Mouse (Mus musculus) limb, embryonic 15.5 days (tissue): Measurements from ENCODE around the gene Dusp1. TPM values are rescaled to one million over a fixed set of nuclear protein-coding genes. Genes with fewer than 3 reads are reported as not detected.

ENCODE experiments used
- ATAC-seq: fragments of 200-750 bp; cut with Nextera tagmentation; 2 replicates; pipeline ENCODE4 v1.8.0; 2017; ENCODE audit warnings: low read depth, moderate TSS enrichment; ENCODE audit not compliant: insufficient number of reproducible peaks, low FRiP score, low TSS enrichment
- H3K27ac ChIP-seq: fragments of 300-500 bp; sonication (generic); 2 replicates; pipeline ENCODE4 v1.5.1; 2015; ENCODE audit warnings: moderate library complexity, mild to moderate bottlenecking, inconsistent platforms
- H3K27me3 ChIP-seq: fragments of 300-500 bp; sonication (generic); 2 replicates; pipeline ENCODE4 v1.6.1; 2015; ENCODE audit warnings: inconsistent platforms
- H3K36me3 ChIP-seq: fragments of 300-500 bp; sonication (generic); 2 replicates; pipeline ENCODE4 v1.6.1; 2015; ENCODE audit warnings: inconsistent platforms
- H3K4me1 ChIP-seq: fragments of 300-500 bp; sonication (generic); 2 replicates; pipeline ENCODE4 v1.6.1; 2015; ENCODE audit warnings: inconsistent platforms
- H3K4me2 ChIP-seq: fragments of 300-500 bp; sonication (generic); 2 replicates; pipeline ENCODE4 v1.6.1; 2015; ENCODE audit warnings: mild to moderate bottlenecking, inconsistent platforms
- H3K4me3 ChIP-seq: fragments of 300-500 bp; sonication (generic); 2 replicates; pipeline ENCODE4 v1.5.1; 2015; ENCODE audit warnings: mild to moderate bottlenecking, inconsistent platforms
- H3K9ac ChIP-seq: fragments of 300-500 bp; sonication (generic); 2 replicates; pipeline ENCODE4 v1.6.1; 2015; ENCODE audit warnings: inconsistent platforms
- H3K9me3 ChIP-seq: fragments of 300-500 bp; sonication (generic); 2 replicates; pipeline ENCODE4 v1.6.1; 2016; ENCODE audit warnings: inconsistent platforms
- WGBS: fragments of 180-500 bp; shearing (Covaris S2); methylation state at CpG from one replicate; pipeline ENCODE4 v1.1.7; 2015; 5-methylcytosine and 5-hydroxymethylcytosine counted together
- polyA plus RNA-seq: library from polyadenylated mRNA; unstranded; fragments of >200 nt; fragmentation: Nextera tagmentation; extraction: Ambion mirVana; gene quantifications from 2 replicates; pipeline ENCODE4 v1.2.1, GENCODE M21; 2015

Dusp1 gene
- polyA plus RNA-seq, 1 experiment from 2014 or later = 27.3 TPM

DNA sequence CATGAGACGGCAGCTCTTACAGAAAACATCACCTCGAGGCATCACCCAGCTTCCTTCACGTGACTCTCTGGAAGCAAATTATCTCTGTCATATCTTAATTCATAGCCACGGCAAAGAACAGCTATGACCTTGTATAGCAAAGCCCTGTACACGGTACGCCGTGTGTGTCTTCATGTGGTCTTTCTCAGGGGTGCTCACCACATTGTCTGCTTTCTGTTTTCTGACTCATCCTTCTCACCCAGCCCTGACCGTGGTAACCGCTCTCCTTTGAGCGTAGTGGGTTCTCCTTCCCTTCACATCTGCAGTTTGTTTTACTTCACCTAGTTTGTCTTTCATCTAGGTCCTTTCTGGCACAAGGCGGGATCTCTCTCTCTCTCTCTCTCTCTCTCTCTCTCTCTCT lies 10.3 kb upstream of the Dusp1 start:
- Histone ChIP-seq H3K36me3 (peaks cover 42% of the 10 kb centered on the region), H3K27ac (no peak overlapping the region), H3K4me2 (no peak overlapping the region), H3K9ac (no peak overlapping the region), H3K9me3 (no peaks in the 10 kb centered on the region), H3K27me3 (no peaks in the 10 kb centered on the region), H3K4me3 (no peak overlapping the region), H3K4me1 (peaks cover 34% of the 10 kb centered on the region)
- 85% methylated on average over 11 of the region's 11 CpGs for WGBS
- no peak for ATAC-seq

DNA sequence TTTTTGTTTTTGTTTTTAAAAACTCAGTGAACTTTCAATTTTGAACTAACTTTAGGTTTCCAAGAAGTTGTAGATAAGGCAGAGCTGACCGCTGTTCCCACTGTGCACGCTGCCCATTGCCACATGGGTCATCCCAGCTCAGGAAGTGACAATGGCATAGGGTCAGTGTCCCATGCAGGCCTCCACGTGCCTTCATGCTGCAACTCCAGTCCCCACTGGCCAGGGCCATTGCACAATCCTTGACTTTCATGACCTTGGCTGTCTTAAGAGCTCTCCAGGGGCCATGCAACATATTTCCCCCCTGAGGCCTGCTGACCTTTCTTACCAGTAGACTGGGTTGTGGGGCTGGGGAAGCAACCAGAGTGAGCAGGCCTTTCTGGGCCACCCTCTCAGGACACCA lies 9.4 kb upstream of the Dusp1 start:
- no peak overlapping the region for H3K4me2 ChIP-seq
- H3K36me3 ChIP-seq = peaks cover 46% of the 10 kb centered on the region
- no peaks in the 10 kb centered on the region for H3K9me3 ChIP-seq
- no peak overlapping the region for H3K4me3 ChIP-seq
- ATAC-seq = no peak
- WGBS = 91% methylated on average over 3 of the region's 3 CpGs
- no peak overlapping the region for H3K27ac ChIP-seq
- peaks cover 25% of the 10 kb centered on the region for H3K4me1 ChIP-seq
- no peaks in the 10 kb centered on the region for H3K27me3 ChIP-seq
- H3K9ac ChIP-seq = no peak overlapping the region

DNA sequence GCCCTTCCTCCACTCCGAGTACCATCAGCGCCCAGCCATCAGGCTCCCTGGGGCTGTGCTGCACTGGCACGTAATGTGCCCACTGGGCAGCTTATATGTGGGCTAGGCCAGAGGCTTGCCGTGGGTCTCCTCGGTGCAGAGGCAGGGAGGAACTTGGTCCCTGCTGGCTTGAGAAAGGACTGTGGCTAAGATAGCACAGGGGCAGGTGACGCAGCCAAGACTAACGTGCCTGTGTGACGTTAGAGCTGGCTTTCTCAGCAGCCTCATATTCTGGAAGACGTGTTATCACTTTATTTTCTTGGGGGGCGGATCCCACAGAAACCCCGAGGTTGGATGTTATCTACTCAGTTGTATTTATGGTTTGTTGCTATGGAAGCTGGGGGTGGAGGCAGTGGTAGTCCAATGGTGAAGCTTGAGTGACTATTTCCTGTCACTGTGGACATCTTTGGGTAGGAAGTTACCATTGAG lies 8.8 kb upstream of the Dusp1 start:
- Histone ChIP-seq H3K9me3 (no peaks in the 10 kb centered on the region), H3K27me3 (no peaks in the 10 kb centered on the region), H3K9ac (no peak overlapping the region), H3K4me3 (no peak overlapping the region), H3K27ac (no peak overlapping the region), H3K4me1 (peaks cover 18% of the 10 kb centered on the region), H3K4me2 (no peak overlapping the region), H3K36me3 (peaks cover 51% of the 10 kb centered on the region)
- ATAC-seq = no peak
- 83% methylated on average over 11 of the region's 11 CpGs for WGBS

DNA sequence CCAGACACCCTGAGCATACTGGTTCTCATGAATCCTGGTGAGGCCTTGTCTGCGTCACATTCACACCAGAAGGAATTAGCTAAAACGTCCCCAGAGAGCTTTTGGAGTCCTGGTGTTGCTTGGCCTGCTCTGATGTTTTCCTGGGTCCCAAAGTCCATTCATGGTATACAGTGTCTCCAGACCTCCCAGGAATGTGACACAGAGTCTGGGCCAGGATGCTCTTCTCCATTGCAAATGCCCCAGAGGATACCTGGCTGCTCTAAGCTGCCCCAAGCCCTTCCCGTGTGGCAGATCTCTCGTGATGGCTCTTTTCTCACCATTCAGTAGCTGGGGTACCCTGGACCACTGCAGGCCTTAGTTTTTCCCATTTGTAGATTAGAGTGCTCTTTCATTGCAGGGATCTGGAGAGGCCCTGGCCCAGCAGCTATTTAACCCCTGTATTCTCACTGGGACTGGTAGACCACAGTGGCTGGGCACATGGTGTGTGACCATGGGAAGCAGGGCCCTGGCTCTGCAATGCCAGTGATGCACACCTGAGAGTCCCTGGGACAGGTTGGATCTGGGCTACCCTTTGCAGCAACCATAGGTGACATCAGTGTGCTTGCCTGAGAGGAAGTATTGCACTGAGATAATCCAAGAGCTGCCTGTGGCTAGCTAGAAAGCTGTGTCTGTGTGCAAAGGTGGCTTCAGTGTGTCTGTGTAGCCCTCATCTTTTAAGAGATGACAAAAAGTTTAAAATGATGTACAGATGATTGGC lies 7.8 kb upstream of the Dusp1 start:
- no peak for ATAC-seq
- 79% methylated on average over 4 of the region's 4 CpGs for WGBS
- H3K9ac ChIP-seq = no peak overlapping the region

DNA sequence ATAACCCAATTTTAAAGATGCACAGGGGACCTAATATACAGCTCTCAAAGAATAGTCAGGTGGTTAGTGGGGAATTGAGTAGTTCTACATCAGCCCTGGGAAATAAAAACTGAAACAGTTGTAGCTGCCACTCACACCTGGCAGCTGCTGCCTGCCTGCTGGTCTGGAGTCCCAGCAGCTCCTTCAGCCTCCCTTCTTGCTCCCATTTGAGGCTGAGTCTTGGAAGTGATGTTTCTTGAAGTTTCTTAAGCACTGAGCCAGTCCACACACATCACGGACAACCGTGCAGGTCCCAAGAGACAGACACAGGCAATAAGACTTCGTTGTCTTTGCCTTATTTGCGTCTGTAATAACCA lies 5.9 kb upstream of the Dusp1 start:
- H3K4me1 ChIP-seq = peaks cover 14% of the 10 kb centered on the region
- peaks cover 74% of the 10 kb centered on the region for H3K36me3 ChIP-seq
- H3K27me3 ChIP-seq = no peaks in the 10 kb centered on the region
- 87% methylated on average over 4 of the region's 4 CpGs for WGBS
- no peak overlapping the region for H3K27ac ChIP-seq
- no peak overlapping the region for H3K4me2 ChIP-seq
- H3K9ac ChIP-seq = no peak overlapping the region
- ATAC-seq = no peak
- no peak overlapping the region for H3K4me3 ChIP-seq
- no peaks in the 10 kb centered on the region for H3K9me3 ChIP-seq

More for the DNA sequence above, 7.8 kb upstream of the Dusp1 start:
- H3K4me1 ChIP-seq = peaks cover 16% of the 10 kb centered on the region
- H3K27ac ChIP-seq = no peak overlapping the region
- H3K4me3 ChIP-seq = no peak overlapping the region
- H3K27me3 ChIP-seq = no peaks in the 10 kb centered on the region
- no peak overlapping the region for H3K4me2 ChIP-seq
- peaks cover 59% of the 10 kb centered on the region for H3K36me3 ChIP-seq
- H3K9me3 ChIP-seq = no peaks in the 10 kb centered on the region

DNA sequence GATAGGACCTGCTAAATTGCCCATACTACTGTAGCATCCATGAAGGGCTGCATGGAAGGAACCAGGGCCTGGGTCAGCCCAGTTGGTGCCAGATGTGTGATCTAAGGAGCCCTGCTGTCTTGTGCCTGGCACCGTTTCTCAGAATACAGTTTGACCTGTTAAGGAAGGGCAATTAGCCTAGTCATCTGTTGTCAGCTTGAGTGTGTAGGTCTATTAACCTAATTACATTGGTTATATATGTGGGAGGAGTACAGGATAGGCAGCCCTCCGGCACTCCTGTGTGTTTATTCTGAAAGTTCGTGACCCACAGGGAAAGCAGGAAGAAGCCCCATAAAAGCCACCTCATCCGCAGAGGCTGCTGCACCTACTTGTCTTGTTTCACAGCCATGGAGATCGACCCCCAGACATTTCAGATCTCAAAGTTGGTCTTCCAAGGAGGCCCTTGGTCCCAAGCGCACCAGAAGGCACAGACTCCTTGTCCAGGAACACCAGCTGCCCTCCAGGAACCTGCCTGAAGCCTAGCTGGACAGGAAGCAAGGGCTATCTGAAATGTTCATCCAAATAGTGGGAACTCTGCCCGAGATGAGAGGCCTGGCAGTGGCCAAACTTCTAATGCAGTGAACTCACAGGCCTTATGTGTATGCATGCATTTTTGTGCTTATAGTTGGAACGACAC lies 5.4 kb upstream of the Dusp1 start:
- ATAC-seq = no peak

DNA sequence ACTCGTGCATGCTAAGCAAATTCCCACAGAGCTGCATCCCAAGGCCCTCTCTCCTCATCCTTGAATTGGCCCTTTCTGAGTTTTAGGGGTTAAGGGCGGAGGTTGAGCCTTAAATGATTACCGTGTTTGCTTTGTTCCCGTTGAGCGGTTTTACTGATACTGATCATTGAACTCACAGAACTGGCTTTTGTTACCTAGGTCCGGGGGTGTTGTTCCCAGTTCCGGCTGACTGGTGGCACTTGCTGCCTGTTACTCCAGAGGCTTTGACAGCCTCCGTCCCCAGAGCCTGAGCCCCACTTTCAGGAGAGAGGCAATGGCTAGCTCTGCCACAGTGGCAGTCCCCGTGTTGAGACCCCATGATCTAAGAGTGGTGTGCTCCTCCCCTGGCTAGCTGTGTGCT lies 2.5 kb upstream of the Dusp1 start:
- WGBS = 80% methylated on average over 9 of the region's 9 CpGs
- no peak overlapping the region for H3K27ac ChIP-seq
- no peak for ATAC-seq
- H3K9me3 ChIP-seq = no peaks in the 10 kb centered on the region
- no peak overlapping the region for H3K4me3 ChIP-seq
- no peak overlapping the region for H3K4me2 ChIP-seq
- H3K36me3 ChIP-seq = peaks cover 52% of the 10 kb centered on the region
- H3K4me1 ChIP-seq = peaks cover 30% of the 10 kb centered on the region
- H3K9ac ChIP-seq = no peak overlapping the region
- no peaks in the 10 kb centered on the region for H3K27me3 ChIP-seq

More for the DNA sequence above, 5.4 kb upstream of the Dusp1 start:
- H3K27ac ChIP-seq = 0 out of 2 replicates have a peak overlapping the region, but pooled peaks have one; percentile 44
- H3K27me3 ChIP-seq = no peaks in the 10 kb centered on the region
- no peak overlapping the region for H3K9ac ChIP-seq
- H3K36me3 ChIP-seq = peaks cover 73% of the 10 kb centered on the region
- peaks cover 19% of the 10 kb centered on the region for H3K4me1 ChIP-seq
- H3K9me3 ChIP-seq = no peaks in the 10 kb centered on the region
- H3K4me3 ChIP-seq = no peak overlapping the region
- no peak overlapping the region for H3K4me2 ChIP-seq
- WGBS = 42% methylated on average over 8 of the region's 8 CpGs

DNA sequence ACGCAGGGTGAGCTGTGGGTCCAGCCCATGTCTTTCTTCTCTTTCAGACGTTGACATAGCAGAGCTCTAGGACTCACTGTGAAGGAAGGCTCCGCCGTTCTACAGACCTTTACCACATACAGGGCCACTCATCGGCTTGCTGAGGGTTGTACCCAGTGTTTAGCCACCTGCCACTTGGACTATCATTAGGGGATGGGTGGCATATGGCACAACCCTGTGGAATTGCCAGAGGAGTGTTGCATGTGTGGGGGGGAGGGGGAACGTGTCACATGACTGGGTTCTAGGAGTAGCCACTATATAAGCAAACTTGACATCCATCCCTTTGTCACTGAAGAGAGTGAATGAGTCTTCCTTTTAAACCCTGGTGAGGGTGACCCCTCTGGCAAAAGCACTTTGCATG lies 1.5 kb upstream of the Dusp1 start:
- WGBS = 92% methylated on average over 6 of the region's 6 CpGs
- 0 out of 2 replicates have a peak overlapping the region, but pooled peaks have one; percentile 76 for H3K4me3 ChIP-seq
- no peaks in the 10 kb centered on the region for H3K9me3 ChIP-seq
- no peak for ATAC-seq
- H3K27me3 ChIP-seq = no peaks in the 10 kb centered on the region
- peaks cover 30% of the 10 kb centered on the region for H3K4me1 ChIP-seq
- H3K36me3 ChIP-seq = peaks cover 44% of the 10 kb centered on the region
- H3K4me2 ChIP-seq = no peak overlapping the region
- H3K9ac ChIP-seq = peak overlapping the region; percentile 17; the same call in 1 of the 2 replicates
- no peak overlapping the region for H3K27ac ChIP-seq

DNA sequence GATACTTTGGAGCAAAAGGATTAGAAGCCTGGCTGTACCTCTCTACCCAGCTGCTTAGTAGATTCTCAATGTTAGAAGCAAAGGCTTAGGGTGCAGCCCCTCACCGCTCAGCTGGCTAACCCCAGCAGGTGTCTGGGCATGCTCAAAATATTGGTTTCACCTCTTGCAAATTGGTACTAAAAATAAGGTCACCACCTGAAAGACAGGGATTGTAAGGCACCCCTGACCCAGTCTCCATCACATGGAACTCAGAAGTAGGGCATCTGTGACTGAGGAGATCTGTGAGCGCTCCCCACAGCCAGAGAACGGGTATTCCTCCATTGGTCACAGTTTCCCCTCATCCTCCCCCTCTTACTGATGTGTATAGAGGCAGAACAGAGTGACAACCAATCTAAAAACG lies 364 bp upstream of the Dusp1 start:
- no peaks in the 10 kb centered on the region for H3K9me3 ChIP-seq
- peaks cover 32% of the 10 kb centered on the region for H3K36me3 ChIP-seq
- 70% methylated on average over 4 of the region's 4 CpGs for WGBS
- peak overlapping the region; percentile 85 for H3K9ac ChIP-seq
- H3K27ac ChIP-seq = peak overlapping the region; percentile 87; the same call in 1 of the 2 replicates
- no peak for ATAC-seq
- H3K27me3 ChIP-seq = no peaks in the 10 kb centered on the region
- H3K4me3 ChIP-seq = peak overlapping the region; percentile 76
- peaks cover 28% of the 10 kb centered on the region for H3K4me1 ChIP-seq
- peak overlapping the region; percentile 87 for H3K4me2 ChIP-seq

DNA sequence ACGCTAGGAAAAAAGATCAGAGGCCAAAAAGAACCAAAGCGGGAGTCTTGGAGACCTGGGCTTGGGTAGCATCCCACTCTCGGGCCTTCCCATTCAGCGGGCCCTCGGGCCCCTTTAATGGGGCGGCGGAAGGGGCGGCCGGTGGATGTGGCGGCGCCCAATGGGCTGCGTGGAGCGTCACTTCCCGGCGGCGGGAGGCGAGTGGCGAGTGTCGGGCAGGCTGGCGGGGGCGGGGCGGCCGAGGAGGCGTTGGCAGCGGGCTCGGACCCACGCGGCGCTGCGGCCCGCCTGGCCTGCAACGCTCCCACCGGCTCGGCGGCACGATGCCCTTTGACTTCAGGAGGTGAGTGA lies 663 bp downstream of the Dusp1 start, which contains the start of gene Ergic1:
TSS of gene Ergic1 (plus strand) at position 200 of the 351 bp plus-strand sequence.
- H3K9ac ChIP-seq = peak within 1 kb of the TSS; percentile 85
- H3K36me3 ChIP-seq = peaks cover 27% of the 10 kb centered on the region
- H3K4me3 ChIP-seq = peak within 1 kb of the TSS; percentile 76
- peak; percentile 91 for ATAC-seq
- peaks cover 28% of the 10 kb centered on the region for H3K4me1 ChIP-seq
- H3K27me3 ChIP-seq = no peaks in the 10 kb centered on the region
- peak within 1 kb of the TSS; percentile 87 for H3K4me2 ChIP-seq
- no peaks in the 10 kb centered on the region for H3K9me3 ChIP-seq
- WGBS = under 1% methylated on average over 31 of the region's 36 CpGs
- peak within 1 kb of the TSS; percentile 87 for H3K27ac ChIP-seq

DNA sequence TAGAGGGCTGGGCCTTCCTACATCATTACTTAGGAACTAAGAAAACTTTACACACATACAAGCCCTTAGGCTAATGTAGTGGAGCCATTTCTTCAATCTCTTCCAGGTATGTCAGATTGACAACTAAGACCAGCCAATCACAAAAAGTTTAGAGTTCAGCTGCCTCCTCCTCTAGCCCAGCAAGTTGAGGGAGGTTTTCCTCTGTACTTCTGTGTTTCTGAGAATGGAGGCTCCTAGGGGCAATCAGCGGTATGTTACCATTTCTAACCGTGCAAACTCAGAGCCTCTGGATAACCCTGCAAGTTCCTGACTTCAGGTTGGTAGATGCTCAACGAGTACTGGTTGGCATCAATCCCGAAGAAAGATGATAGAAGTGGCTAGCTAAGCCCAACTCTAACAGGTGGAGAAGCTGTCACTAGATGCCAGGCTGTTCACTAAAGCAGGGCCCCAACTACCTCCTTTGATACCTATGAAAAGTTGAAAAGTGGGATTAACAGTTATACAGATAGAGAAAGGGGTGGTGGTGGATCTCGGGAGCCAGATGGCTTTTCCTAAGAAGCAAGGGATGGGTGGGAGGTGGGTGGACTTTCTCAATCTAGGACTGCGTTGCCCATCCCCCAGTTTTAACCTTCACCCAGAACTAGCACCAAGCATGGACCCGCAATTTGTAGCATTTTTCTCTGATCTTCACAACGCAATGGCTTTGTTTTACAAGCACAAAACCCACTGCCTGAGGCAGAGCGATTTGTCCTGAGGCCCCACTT lies 1.2 kb downstream of the Dusp1 start:
- ATAC-seq = no peak
- Histone ChIP-seq H3K4me2 (peak overlapping the region; percentile 87), H3K4me1 (peaks cover 28% of the 10 kb centered on the region), H3K9me3 (no peaks in the 10 kb centered on the region), H3K4me3 (peak overlapping the region; percentile 76), H3K36me3 (peaks cover 23% of the 10 kb centered on the region), H3K9ac (peak overlapping the region; percentile 85), H3K27ac (peak overlapping the region; percentile 87), H3K27me3 (no peaks in the 10 kb centered on the region)
- WGBS = 27% methylated on average over 9 of the region's 9 CpGs

DNA sequence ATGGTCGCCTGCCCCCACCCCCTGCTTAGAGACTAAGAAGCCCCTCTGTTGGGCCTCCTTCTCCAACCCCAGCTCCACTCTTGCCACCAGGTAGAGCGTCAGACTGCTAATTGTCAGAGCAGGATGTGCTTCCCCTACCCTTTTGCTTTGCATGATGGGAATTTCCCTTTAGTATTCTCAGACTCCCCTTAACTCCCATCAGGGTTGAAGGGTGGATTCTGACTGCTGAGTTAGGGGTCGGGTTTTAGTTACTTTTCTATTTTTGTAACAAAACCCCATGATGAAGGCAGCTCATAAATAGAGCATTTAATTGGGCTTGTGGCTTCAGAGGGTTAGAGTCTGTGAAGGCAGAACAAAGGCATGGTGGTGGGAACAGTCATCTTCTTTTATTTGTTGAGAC lies 8.9 kb downstream of the Dusp1 start:
- Histone ChIP-seq H3K4me3 (no peak overlapping the region), H3K27me3 (no peaks in the 10 kb centered on the region), H3K4me2 (no peak overlapping the region), H3K4me1 (peaks cover 12% of the 10 kb centered on the region), H3K36me3 (no peaks in the 10 kb centered on the region), H3K27ac (no peak overlapping the region), H3K9ac (no peak overlapping the region), H3K9me3 (no peaks in the 10 kb centered on the region)
- WGBS = 65% methylated on average over 3 of the region's 3 CpGs
- ATAC-seq = no peak
